Mouse (Mus musculus): ENCODE results near the gene Anks1b. TPM values are rescaled to one million over a fixed set of nuclear protein-coding genes. Genes with fewer than 3 reads are reported as not detected.
A peak's percentile ranks its signal among the peaks of the same experiment; 100 is the strongest.

Anks1b gene
- polyA plus RNA-seq, 1 experiment from 2014 or later: 52.2 TPM

GRCm38 (mm10) chr10:90535370-90535769 lies 662.1 kb downstream of the Anks1b start:
- no peak overlapping the region for H3K27ac ChIP-seq
- no peaks in the 10 kb centered on the region for H3K9me3 ChIP-seq
- H3K27me3 ChIP-seq: no peaks in the 10 kb centered on the region
- 92% methylated on average over 2 of the region's 2 CpGs for WGBS
- H3K4me1 ChIP-seq (replicated peaks): peaks cover 9% of the 10 kb centered on the region
- H3K4me3 ChIP-seq: no peak overlapping the region
- H3K36me3 ChIP-seq: no peaks in the 10 kb centered on the region
- H3K4me2 ChIP-seq: no peak overlapping the region
- no peak overlapping the region for H3K9ac ChIP-seq
- ATAC-seq (ENCODE audit: low FRiP score): no peak

DNA sequence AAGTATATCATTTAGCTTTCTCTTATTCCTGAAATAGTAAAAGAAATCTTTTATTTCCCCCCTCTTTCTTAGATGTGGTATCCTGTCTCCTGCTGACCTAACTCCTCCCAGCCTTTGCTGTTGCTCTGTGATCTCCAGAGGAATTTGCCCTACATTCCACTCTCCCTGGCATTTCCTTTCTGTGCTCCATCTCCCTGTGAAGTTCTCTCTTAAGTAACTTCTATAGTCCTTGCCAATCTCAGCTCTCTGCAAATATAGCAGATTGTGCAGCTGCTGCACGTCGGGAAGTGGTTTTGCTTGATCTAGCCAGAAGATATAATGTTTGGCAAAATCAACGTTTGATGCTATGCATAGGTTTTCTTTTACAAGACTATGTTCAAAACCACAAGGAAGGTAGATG lies 673.3 kb downstream of the Anks1b start:
- Histone ChIP-seq H3K9me3 (peaks cover 5% of the 10 kb centered on the region; the same call in 1 of the 2 replicates), H3K4me1 (replicated peaks) (no peaks in the 10 kb centered on the region), H3K36me3 (no peaks in the 10 kb centered on the region), H3K4me3 (no peak overlapping the region), H3K27ac (no peak overlapping the region), H3K4me2 (no peak overlapping the region), H3K9ac (no peak overlapping the region), H3K27me3 (no peaks in the 10 kb centered on the region)
- ATAC-seq (ENCODE audit: low FRiP score): no peak
- WGBS: 63% methylated on average over 3 of the region's 3 CpGs

DNA sequence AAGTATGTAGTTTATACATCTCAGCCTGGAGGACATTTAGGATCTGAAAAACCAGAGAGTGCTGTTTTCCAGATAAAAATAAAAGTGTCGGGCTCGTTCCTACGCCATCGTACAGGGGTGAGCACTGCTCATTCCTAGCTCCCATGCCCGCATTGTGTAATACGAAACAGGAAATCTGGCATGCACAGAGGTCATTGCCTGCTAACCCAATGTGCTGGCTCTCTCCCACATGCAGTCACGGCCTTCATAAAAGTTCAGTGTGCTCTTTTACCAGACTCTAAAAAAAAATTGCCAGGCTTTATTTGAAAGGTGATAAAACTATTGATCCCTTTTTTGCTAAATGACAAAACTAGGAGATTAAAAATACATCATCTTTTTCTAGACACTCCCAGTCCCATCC lies 689.6 kb downstream of the Anks1b start:
- WGBS: 80% methylated on average over 7 of the region's 7 CpGs
- H3K27ac ChIP-seq: no peak overlapping the region
- no peaks in the 10 kb centered on the region for H3K27me3 ChIP-seq
- H3K9me3 ChIP-seq: no peaks in the 10 kb centered on the region
- no peak overlapping the region for H3K4me3 ChIP-seq
- no peak overlapping the region for H3K4me2 ChIP-seq
- no peaks in the 10 kb centered on the region for H3K36me3 ChIP-seq
- ATAC-seq (ENCODE audit: low FRiP score): no peak
- H3K9ac ChIP-seq: no peak overlapping the region
- H3K4me1 ChIP-seq (replicated peaks): no peaks in the 10 kb centered on the region

DNA sequence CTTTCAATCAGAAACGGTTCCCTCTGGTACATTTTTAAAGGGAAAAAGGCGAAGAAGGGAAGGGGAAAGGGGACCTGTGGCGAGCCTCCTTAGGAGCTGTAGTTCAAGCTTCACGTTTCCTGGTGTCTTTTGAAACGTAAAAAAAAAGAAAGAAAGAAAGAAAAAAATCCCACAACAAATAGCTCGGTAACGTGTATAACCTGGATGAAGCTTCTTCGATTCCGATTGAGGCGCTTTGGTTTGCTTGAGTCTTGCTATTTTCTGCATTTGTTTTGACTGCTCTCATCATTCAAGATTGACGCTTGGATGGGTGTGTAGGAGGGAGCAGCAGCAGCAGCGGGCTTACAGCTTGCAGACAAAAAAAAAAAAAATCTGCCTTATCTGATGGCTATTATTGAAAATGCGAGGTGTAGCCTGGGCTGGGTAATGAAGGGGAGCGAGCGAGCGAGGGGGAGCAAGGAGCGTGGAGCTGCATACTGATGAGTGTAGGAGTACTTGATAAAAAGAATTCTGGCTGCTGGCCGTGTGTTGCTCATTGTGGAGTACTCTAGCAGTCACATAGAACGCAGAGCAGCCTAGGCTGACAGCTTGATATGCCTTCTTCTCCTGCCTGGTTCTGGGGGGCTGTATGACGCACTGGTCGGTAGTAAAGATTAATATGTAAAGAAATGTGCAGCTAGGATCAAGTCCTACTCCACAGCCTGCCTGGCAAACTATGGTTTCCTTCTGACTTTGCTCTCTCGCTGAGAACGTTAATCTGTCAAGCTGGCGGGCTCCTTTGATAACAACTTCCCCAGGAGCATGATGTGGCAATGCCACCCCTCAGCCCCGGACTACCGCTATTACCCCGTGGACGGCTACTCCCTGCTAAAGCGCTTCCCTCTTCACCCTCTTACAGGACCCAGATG lies 703.1 kb downstream of the Anks1b start:
- Histone ChIP-seq H3K27me3 (no peaks in the 10 kb centered on the region), H3K4me1 (replicated peaks) (peaks cover 13% of the 10 kb centered on the region), H3K9me3 (no peaks in the 10 kb centered on the region), H3K4me2 (peak overlapping the region; percentile 69), H3K9ac (peak overlapping the region; percentile 70), H3K27ac (peak overlapping the region; percentile 89), H3K36me3 (no peaks in the 10 kb centered on the region), H3K4me3 (peak overlapping the region; percentile 47)
- 12% methylated on average over 29 of the region's 29 CpGs for WGBS
- ATAC-seq (ENCODE audit: low FRiP score): peak; percentile 98

GRCm38 (mm10) chr10:90577099-90577461 lies 703.8 kb downstream of the Anks1b start:
- whole genome bisulfite sequencing: 45% methylated on average over 6 of the region's 6 CpGs
- Histone ChIP-seq H3K9ac (peak overlapping the region; percentile 70), H3K4me1 (replicated peaks) (peaks cover 13% of the 10 kb centered on the region), H3K27ac (peak overlapping the region; percentile 89), H3K4me2 (peak overlapping the region; percentile 69), H3K9me3 (no peaks in the 10 kb centered on the region), H3K36me3 (no peaks in the 10 kb centered on the region), H3K27me3 (no peaks in the 10 kb centered on the region), H3K4me3 (peak overlapping the region; percentile 47)
- ATAC-seq (ENCODE audit: low FRiP score): no peak; the same call in 1 of the 2 replicates

- no peaks in the 10 kb centered on the region for H3K27me3 ChIP-seq
- peak overlapping the region; percentile 47 for H3K4me3 ChIP-seq
- H3K9me3 ChIP-seq: no peaks in the 10 kb centered on the region
- no peaks in the 10 kb centered on the region for H3K36me3 ChIP-seq
- peak overlapping the region; percentile 69 for H3K4me2 ChIP-seq
- H3K27ac ChIP-seq: peak overlapping the region; percentile 89
- WGBS: 78% methylated on average over 9 of the region's 9 CpGs
- no peak for ATAC-seq (ENCODE audit: low FRiP score)
- peaks cover 14% of the 10 kb centered on the region for H3K4me1 ChIP-seq (replicated peaks)
- peak overlapping the region; percentile 70 for H3K9ac ChIP-seq
Observed at GRCm38 (mm10) chr10:90577777-90578176, 704.5 kb downstream of the Anks1b start.

GRCm38 (mm10) chr10:90579970-90580369 lies 706.7 kb downstream of the Anks1b start:
- Histone ChIP-seq H3K4me1 (replicated peaks) (peaks cover 16% of the 10 kb centered on the region), H3K27ac (no peak overlapping the region), H3K36me3 (no peaks in the 10 kb centered on the region), H3K4me2 (0 out of 2 replicates have a peak overlapping the region, but pooled peaks have one; percentile 2), H3K9me3 (no peaks in the 10 kb centered on the region), H3K27me3 (no peaks in the 10 kb centered on the region), H3K4me3 (no peak overlapping the region), H3K9ac (no peak overlapping the region)
- WGBS: 84% methylated on average over 5 of the region's 5 CpGs
- ATAC-seq (ENCODE audit: low FRiP score): no peak

GRCm38 (mm10) chr10:90584052-90584451 lies 710.7 kb downstream of the Anks1b start:
- no peak for ATAC-seq (ENCODE audit: low FRiP score)
- Histone ChIP-seq H3K4me3 (no peak overlapping the region), H3K9ac (no peak overlapping the region), H3K27me3 (no peaks in the 10 kb centered on the region), H3K27ac (no peak overlapping the region), H3K36me3 (no peaks in the 10 kb centered on the region), H3K4me1 (replicated peaks) (0 out of 2 replicates have a peak, but pooled peaks cover 3% of the 10 kb centered on the region), H3K9me3 (no peaks in the 10 kb centered on the region), H3K4me2 (no peak overlapping the region)
- 84% methylated on average over 4 of the region's 4 CpGs for WGBS

DNA sequence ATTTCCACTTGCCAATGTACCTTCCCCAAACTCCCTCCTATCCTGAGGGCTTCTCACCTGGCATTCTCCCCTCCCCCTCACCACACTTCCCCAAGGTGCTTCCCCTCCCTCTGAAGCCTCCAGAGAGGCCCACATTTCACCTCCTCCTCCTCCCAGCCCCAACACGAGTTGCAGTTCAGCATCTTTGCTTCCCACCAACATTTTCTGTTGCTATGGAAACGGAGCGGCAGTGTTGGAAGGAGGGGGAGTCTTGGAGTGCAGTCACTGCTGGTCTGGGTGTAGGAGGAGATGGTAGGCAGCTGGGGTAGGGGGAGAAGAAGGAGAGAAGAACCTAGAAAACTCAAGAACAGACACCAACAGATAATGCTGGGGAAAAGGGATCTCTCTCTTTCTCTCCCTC lies 722.8 kb downstream of the Anks1b start:
- Histone ChIP-seq H3K27ac (0 out of 2 replicates have a peak overlapping the region, but pooled peaks have one; percentile 23), H3K4me1 (replicated peaks) (peaks cover 14% of the 10 kb centered on the region), H3K4me2 (no peak overlapping the region), H3K9ac (no peak overlapping the region; the same call in 1 of the 2 replicates), H3K27me3 (no peaks in the 10 kb centered on the region), H3K4me3 (no peak overlapping the region), H3K36me3 (no peaks in the 10 kb centered on the region), H3K9me3 (no peaks in the 10 kb centered on the region)
- WGBS: 15% methylated on average over 3 of the region's 3 CpGs
- ATAC-seq (ENCODE audit: low FRiP score): peak; percentile 77

DNA sequence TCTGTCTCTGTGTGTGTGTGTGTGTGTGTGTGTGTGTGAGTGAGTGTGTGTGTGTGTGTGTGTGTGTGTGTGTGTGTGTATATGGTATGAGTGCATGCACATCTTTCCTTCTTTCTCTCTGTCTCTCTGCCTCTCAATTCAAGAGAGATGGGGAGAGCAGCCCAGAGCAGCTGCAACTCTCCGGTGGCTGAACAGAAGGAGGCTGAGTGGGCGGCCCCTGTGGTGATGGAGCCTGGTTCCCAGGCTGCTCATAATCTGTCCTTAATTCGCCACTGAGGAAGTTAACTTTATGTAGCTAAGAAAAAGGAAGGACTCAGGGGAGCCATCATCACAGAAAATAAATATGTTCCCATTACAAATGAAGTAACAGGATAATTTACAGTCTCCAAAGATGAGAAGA lies 723.3 kb downstream of the Anks1b start:
- H3K9ac ChIP-seq: no peak overlapping the region
- H3K4me1 ChIP-seq (replicated peaks): peaks cover 14% of the 10 kb centered on the region
- WGBS: 19% methylated on average over 3 of the region's 3 CpGs
- H3K4me2 ChIP-seq: no peak overlapping the region
- ATAC-seq (ENCODE audit: low FRiP score): peak; percentile 76; the same call in 1 of the 2 replicates
- no peaks in the 10 kb centered on the region for H3K27me3 ChIP-seq
- H3K9me3 ChIP-seq: no peaks in the 10 kb centered on the region
- no peak overlapping the region for H3K4me3 ChIP-seq
- no peaks in the 10 kb centered on the region for H3K36me3 ChIP-seq
- H3K27ac ChIP-seq: no peak overlapping the region

DNA sequence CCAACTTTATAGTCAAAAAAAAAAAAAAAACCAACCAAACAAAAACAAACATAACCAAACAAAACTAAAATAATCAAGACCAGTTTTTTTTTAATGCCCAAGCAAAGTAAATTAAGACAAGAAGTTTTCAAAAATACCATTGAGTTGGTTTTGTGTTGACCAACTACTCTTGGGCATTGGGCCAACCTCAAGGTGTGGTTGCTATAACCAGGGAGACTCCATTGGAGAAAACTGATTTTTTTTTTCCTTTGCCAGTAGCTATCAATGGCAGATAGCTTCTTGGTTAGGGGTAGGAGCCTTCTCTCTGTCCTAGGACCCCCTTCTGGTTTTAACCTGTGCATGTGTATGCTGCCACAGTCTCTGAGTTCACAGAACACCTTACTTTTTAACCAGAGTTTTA lies 725.8 kb downstream of the Anks1b start:
- Histone ChIP-seq H3K4me1 (replicated peaks) (peaks cover 14% of the 10 kb centered on the region), H3K27ac (no peak overlapping the region), H3K4me3 (no peak overlapping the region), H3K9ac (no peak overlapping the region), H3K27me3 (no peaks in the 10 kb centered on the region), H3K9me3 (no peaks in the 10 kb centered on the region), H3K4me2 (no peak overlapping the region), H3K36me3 (no peaks in the 10 kb centered on the region)
- no peak for ATAC-seq (ENCODE audit: low FRiP score)

DNA sequence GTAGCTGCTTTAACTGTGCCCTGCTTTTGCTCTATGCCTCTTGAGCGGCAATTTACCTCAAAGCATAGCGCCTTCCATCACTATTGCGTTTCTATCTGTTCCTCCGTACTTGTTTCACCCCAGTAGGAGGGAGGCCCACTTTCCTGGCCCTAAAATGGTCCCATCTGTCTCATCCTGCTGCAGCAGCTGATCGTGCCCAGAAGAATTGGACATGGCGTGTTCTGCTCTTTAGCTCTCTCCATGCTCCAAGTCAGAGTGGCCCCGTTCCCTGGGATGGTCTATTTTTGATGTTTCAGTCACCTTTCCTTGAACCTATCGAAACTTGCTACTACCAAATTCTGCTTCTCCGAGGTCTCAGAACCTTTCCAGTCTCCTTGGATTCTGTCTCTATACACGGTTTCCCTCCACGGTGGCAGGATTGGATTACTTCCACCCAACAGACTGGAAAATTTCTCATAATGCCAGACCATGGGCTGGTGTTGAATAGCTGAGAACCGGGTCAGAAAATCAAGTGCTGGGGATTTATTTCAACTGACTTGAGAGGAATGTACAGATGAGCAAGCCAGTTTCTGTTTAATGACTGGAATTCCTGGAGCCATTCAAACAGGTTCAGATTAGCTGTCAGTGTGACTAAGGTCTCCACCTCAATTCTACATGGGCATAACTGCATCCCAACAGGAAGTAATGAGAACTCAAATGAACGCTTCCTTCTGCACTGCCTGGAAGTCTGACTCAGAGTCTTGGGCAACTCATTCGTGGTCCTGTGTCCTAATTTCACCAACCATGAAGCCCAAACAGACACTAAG lies 726.6 kb downstream of the Anks1b start:
- ATAC-seq (ENCODE audit: low FRiP score): no peak
- Histone ChIP-seq H3K27me3 (no peaks in the 10 kb centered on the region), H3K9me3 (no peaks in the 10 kb centered on the region), H3K4me1 (replicated peaks) (peaks cover 14% of the 10 kb centered on the region), H3K4me2 (no peak overlapping the region), H3K27ac (no peak overlapping the region), H3K36me3 (no peaks in the 10 kb centered on the region), H3K9ac (no peak overlapping the region), H3K4me3 (no peak overlapping the region)
- 86% methylated on average over 14 of the region's 14 CpGs for whole genome bisulfite sequencing

Data from hindbrain, embryonic 13.5 days (tissue).